Mouse (Mus musculus): Measurements from ENCODE around the gene Shank2. TPM values are rescaled to one million over a fixed set of nuclear protein-coding genes. Genes with fewer than 3 reads are reported as not detected.

Shank2 gene
- total and polyA plus RNA-seq, 3 experiments = not detected

DNA sequence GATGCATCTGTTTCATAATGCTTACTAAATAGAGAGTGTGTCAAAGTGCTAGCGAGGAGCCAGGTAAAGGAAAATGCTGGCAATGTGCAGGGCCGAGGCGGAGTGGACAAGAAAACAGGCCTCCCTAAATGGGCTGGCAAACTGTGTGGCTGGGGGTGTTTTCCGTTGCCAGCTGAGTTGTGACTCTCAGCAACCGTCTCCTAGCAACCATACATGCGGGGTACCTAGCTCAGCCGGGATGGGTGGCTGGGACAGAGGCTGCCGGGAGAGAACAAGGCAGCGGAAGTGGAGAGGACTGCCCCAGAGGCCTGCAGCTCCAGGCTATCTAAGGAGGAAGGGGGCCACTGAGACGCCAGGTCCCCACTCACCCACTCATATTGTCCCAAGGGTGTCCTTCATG is 315.1 kb downstream of the Shank2 start:
- Histone ChIP-seq H3K4me1 (ENCODE audit: control insufficient read depth in 1 of 2, insufficient read depth in 2 of 2, low read length in 2 of 2) (no peaks in the 10 kb centered on the region), H3K27ac (ENCODE audit: control insufficient read depth, low read depth, low read length) (no peak overlapping the region), H3K4me3 (ENCODE audit: control insufficient read depth in 1 of 2, insufficient read depth in 1 of 2, low read depth in 2 of 2, low read length in 2 of 2) (no peak overlapping the region), H3K79me2 (ENCODE audit: control insufficient read depth, insufficient read depth, low read length, poor library complexity) (no peaks in the 10 kb centered on the region), H3K9me3 (replicated peaks; ENCODE audit: insufficient read depth, low read length) (no peaks in the 10 kb centered on the region), H3K9ac (ENCODE audit: control insufficient read depth, low read depth, low read length, poor library complexity, severe bottlenecking) (no peak overlapping the region), H3K27me3 (ENCODE audit: control insufficient read depth in 1 of 2, insufficient read depth in 2 of 2, low read length in 2 of 2) (no peaks in the 10 kb centered on the region), H3K36me3 (ENCODE audit: control insufficient read depth in 1 of 2, insufficient read depth in 2 of 2, low read length in 2 of 2) (no peaks in the 10 kb centered on the region)
- TF ChIP-seq MAZ (IDR thresholded peaks at IDR 0.05; ENCODE audit: low read depth, low read length) (no peak), MYC (IDR thresholded peaks at IDR 0.05; ENCODE audit: low read depth, low read length) (no peak), ZNF384 (IDR thresholded peaks at IDR 0.05; ENCODE audit: low read depth, low read length) (no peak), E2F4 (IDR thresholded peaks at IDR 0.05; ENCODE audit: borderline replicate concordance, low read depth, low read length) (no peak), HCFC1 (IDR thresholded peaks at IDR 0.05; ENCODE audit: low read depth, low read length) (no peak), JUND (IDR thresholded peaks at IDR 0.05; ENCODE audit: low read depth, low read length) (no peak), TBP (IDR thresholded peaks at IDR 0.05; ENCODE audit: low read depth, low read length) (no peak)
- DNase-seq (ENCODE audit: low read depth, low spot score) = no peak

- Histone ChIP-seq H3K4me1 (ENCODE audit: control insufficient read depth in 1 of 2, insufficient read depth in 2 of 2, low read length in 2 of 2) (no peaks in the 10 kb centered on the region), H3K4me3 (ENCODE audit: control insufficient read depth in 1 of 2, insufficient read depth in 1 of 2, low read depth in 2 of 2, low read length in 2 of 2) (no peak overlapping the region), H3K36me3 (ENCODE audit: control insufficient read depth in 1 of 2, insufficient read depth in 2 of 2, low read length in 2 of 2) (no peaks in the 10 kb centered on the region), H3K27ac (ENCODE audit: control insufficient read depth, low read depth, low read length) (no peak overlapping the region), H3K79me2 (ENCODE audit: control insufficient read depth, insufficient read depth, low read length, poor library complexity) (no peaks in the 10 kb centered on the region), H3K27me3 (ENCODE audit: control insufficient read depth in 1 of 2, insufficient read depth in 2 of 2, low read length in 2 of 2) (no peaks in the 10 kb centered on the region), H3K9me3 (replicated peaks; ENCODE audit: insufficient read depth, low read length) (no peaks in the 10 kb centered on the region), H3K9ac (ENCODE audit: control insufficient read depth, low read depth, low read length, poor library complexity, severe bottlenecking) (no peak overlapping the region)
- DNase-seq (ENCODE audit: low read depth, low spot score) = no peak
- TF ChIP-seq GABPA (IDR thresholded peaks at IDR 0.05; ENCODE audit: low read depth, low read length) (no peak), JUND (IDR thresholded peaks at IDR 0.05; ENCODE audit: low read depth, low read length) (no peak), CTCF (IDR thresholded peaks at IDR 0.05 in 2 of 3, conservative IDR thresholded peaks at IDR 0.05 in 1 of 3; ENCODE audit: control insufficient read depth in 1 of 3, insufficient read depth in 1 of 3, low read depth in 2 of 3, low read length in 3 of 3, poor library complexity in 1 of 3, severe bottlenecking in 1 of 3) (no peak), ZC3H11A (IDR thresholded peaks at IDR 0.05; ENCODE audit: low read depth, low read length) (no peak), KAT2A (conservative IDR thresholded peaks at IDR 0.05; ENCODE audit: low read depth, low read length) (no peak), CHD2 (IDR thresholded peaks at IDR 0.05; ENCODE audit: low read length) (no peak), ETS1 (IDR thresholded peaks at IDR 0.05; ENCODE audit: low read depth, low read length) (no peak), BHLHE40 (IDR thresholded peaks at IDR 0.05; ENCODE audit: borderline replicate concordance, low read depth, low read length) (no peak)
Measured at GRCm38 (mm10) chr7:144324077-144324476, 322.3 kb downstream of the Shank2 start.

DNA sequence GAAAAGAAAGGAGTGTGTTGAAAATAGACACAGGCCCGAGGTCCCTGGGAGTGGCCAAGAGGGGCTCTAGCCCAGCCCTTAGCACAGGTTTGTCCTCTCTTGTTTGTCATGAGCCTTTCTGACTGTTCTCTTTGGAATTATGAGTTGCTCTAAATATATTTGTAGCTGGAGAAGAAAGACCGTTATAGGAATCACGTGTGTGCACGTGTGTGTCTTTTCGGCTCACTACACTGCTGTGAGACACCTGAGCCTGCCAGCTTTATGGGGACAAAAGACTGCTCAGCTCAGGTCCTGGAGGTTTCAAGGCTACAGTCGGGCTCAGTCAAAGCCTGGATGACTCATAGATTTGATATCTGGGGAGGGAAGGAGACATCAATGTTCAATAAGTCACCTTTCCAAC is 323.1 kb downstream of the Shank2 start:
- TF ChIP-seq ZKSCAN1 (IDR thresholded peaks at IDR 0.05; ENCODE audit: low read depth, low read length) (no peak), POLR2AphosphoS5 (IDR thresholded peaks at IDR 0.05; ENCODE audit: borderline replicate concordance, low read depth, low read length) (no peak), KAT2A (conservative IDR thresholded peaks at IDR 0.05; ENCODE audit: low read depth, low read length) (no peak), TCF12 (IDR thresholded peaks at IDR 0.05; ENCODE audit: low read depth, low read length) (no peak), MYB (IDR thresholded peaks at IDR 0.05; ENCODE audit: low read depth, low read length) (no peak), TBP (IDR thresholded peaks at IDR 0.05; ENCODE audit: low read depth, low read length) (no peak), MAX (IDR thresholded peaks at IDR 0.05; ENCODE audit: low read length) (no peak), GATA1 (IDR thresholded peaks at IDR 0.05; ENCODE audit: low read depth, low read length) (no peak)
- no peaks in the 10 kb centered on the region for H3K79me2 ChIP-seq (ENCODE audit: control insufficient read depth, insufficient read depth, low read length, poor library complexity)
- H3K4me3 ChIP-seq (ENCODE audit: control insufficient read depth in 1 of 2, insufficient read depth in 1 of 2, low read depth in 2 of 2, low read length in 2 of 2) = no peak overlapping the region
- H3K27me3 ChIP-seq (ENCODE audit: control insufficient read depth in 1 of 2, insufficient read depth in 2 of 2, low read length in 2 of 2) = no peaks in the 10 kb centered on the region
- H3K27ac ChIP-seq (ENCODE audit: control insufficient read depth, low read depth, low read length) = no peak overlapping the region
- no peak for DNase-seq (ENCODE audit: low read depth, low spot score)
- H3K9me3 ChIP-seq (replicated peaks; ENCODE audit: insufficient read depth, low read length) = no peaks in the 10 kb centered on the region
- H3K4me1 ChIP-seq (ENCODE audit: control insufficient read depth in 1 of 2, insufficient read depth in 2 of 2, low read length in 2 of 2) = no peaks in the 10 kb centered on the region
- H3K36me3 ChIP-seq (ENCODE audit: control insufficient read depth in 1 of 2, insufficient read depth in 2 of 2, low read length in 2 of 2) = no peaks in the 10 kb centered on the region
- H3K9ac ChIP-seq (ENCODE audit: control insufficient read depth, low read depth, low read length, poor library complexity, severe bottlenecking) = no peak overlapping the region
